Mouse (Mus musculus) megakaryocyte, embryonic 14.5 days (primary cell): ENCODE data around the gene Snn.

Experiments used
- FLI1 ChIP-seq: IDR thresholded peaks from 2 replicates; pipeline ENCODE4 v1.6.1; 2012; ENCODE audit warnings: low read length, inconsistent platforms, mixed read lengths
- GATA1 ChIP-seq: IDR thresholded peaks from 3 replicates; pipeline ENCODE4 v1.6.1; 2012; ENCODE audit warnings: mixed read lengths, low read length, inconsistent platforms, borderline replicate concordance

DNA sequence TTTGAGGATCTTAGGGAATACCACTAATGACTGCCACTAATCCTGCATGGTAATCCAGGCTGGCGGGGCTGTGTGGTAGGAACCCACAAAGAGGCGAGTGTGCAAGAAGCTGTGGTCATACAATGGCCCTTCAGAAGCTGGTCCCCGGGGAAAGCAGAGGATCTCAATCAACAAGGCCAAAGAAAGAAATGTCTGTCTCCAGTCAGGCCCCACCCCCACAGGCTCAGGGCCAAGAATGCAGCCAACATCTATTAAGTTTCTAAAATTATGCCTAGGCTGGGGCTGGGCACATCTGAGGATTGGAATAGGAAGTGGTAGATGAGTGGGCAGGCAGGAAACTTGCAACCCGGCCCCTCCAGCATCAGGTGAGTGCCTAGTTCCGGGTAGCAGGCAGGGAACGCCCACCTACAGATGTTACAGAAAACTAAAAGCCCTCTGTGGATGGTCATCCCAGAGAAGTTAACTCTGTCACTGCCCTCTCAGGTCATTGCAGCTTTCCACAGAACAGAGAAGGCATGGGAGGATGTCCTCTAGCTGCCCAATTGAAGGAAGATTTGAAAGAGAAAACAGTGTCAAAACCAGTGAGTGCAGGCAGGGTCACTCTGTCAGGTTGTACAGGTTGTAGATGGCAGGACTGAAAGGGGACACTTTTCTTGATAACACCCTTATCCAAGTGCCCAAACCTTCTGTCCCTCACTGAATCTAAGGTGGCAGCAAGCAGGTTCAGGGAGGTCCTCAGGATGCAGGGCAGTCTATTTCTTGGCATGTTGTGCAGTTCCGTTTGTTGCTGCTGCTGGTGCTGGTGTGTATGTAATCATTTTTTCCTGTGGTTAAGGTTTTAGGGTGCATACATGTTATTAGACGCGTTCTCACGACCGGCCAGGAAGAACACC, 47.9 kb upstream of the Snn start:
- TF ChIP-seq GATA1 (no peak), FLI1 (no peak)
